Mouse (Mus musculus) c-Kit-negative CD71-positive TER-119-positive erythroid progenitor cells, embryonic 14.5 days (primary cell): Measurements from ENCODE around the gene Crybg3.

Source experiments
- DNase-seq: peaks from one replicate; pipeline ENCODE4 v3.0.0-alpha.2; 2013; ENCODE audit warnings: low read depth, low spot score

Crybg3 gene

GRCm38 (mm10) chr16:59583515-59583914 lies 17.3 kb downstream of the Crybg3 start:
- no peak for DNase-seq

- DNase-seq, result no peak
Observed at GRCm38 (mm10) chr16:59579237-59579636, 21.5 kb downstream of the Crybg3 start.

- DNase-seq, result no peak
Observed at GRCm38 (mm10) chr16:59573961-59574360, 26.8 kb downstream of the Crybg3 start.

- DNase-seq, result no peak
Observed at GRCm38 (mm10) chr16:59572685-59573084, 28.1 kb downstream of the Crybg3 start.

GRCm38 (mm10) chr16:59570807-59571206 lies 30.0 kb downstream of the Crybg3 start:
- no peak for DNase-seq

- DNase-seq, result no peak
Observed at GRCm38 (mm10) chr16:59569837-59570236, 30.9 kb downstream of the Crybg3 start.

GRCm38 (mm10) chr16:59567721-59568381 lies 32.9 kb downstream of the Crybg3 start:
- DNase-seq, result no peak

GRCm38 (mm10) chr16:59566437-59566836 lies 34.3 kb downstream of the Crybg3 start:
- DNase-seq, result no peak

GRCm38 (mm10) chr16:59565631-59566030 lies 35.1 kb downstream of the Crybg3 start:
- no peak for DNase-seq

GRCm38 (mm10) chr16:59564025-59564424 lies 36.8 kb downstream of the Crybg3 start:
- no peak for DNase-seq

- DNase-seq, result no peak
Observed at GRCm38 (mm10) chr16:59559300-59560200, 41.2 kb downstream of the Crybg3 start.

GRCm38 (mm10) chr16:59558916-59559299 lies 41.9 kb downstream of the Crybg3 start:
- DNase-seq, result no peak

GRCm38 (mm10) chr16:59553490-59554161 lies 47.2 kb downstream of the Crybg3 start:
- DNase-seq, result no peak

GRCm38 (mm10) chr16:59551507-59551906 lies 49.3 kb downstream of the Crybg3 start:
- no peak for DNase-seq

- DNase-seq, result no peak
Observed at GRCm38 (mm10) chr16:59549631-59550030, 51.1 kb downstream of the Crybg3 start.

- no peak for DNase-seq
Observed at GRCm38 (mm10) chr16:59548582-59548947, 52.2 kb downstream of the Crybg3 start.

GRCm38 (mm10) chr16:59547887-59548581 lies 52.7 kb downstream of the Crybg3 start:
- no peak for DNase-seq

GRCm38 (mm10) chr16:59547466-59547865 lies 53.3 kb downstream of the Crybg3 start:
- DNase-seq, result no peak

GRCm38 (mm10) chr16:59545360-59545759 lies 55.4 kb downstream of the Crybg3 start:
- DNase-seq, result no peak

GRCm38 (mm10) chr16:59541382-59541781 lies 59.4 kb downstream of the Crybg3 start:
- DNase-seq, result no peak

- DNase-seq, result no peak
Observed at GRCm38 (mm10) chr16:59540944-59541343, 59.8 kb downstream of the Crybg3 start.

GRCm38 (mm10) chr16:59535673-59536072 lies 65.1 kb downstream of the Crybg3 start:
- DNase-seq, result no peak
